Mouse (Mus musculus) liver, embryonic 16.5 days (tissue): ENCODE measurements around the gene BC028528. TPM values are rescaled to one million over a fixed set of nuclear protein-coding genes. Genes with fewer than 3 reads are reported as not detected.
A peak's percentile ranks its signal among the peaks of the same experiment; 100 is the strongest.

Source experiments
- ATAC-seq: fragments of 200-750 bp; cut with Nextera tagmentation; 2 replicates; pipeline ENCODE4 v1.8.0; 2017; ENCODE audit warnings: low read depth, mild to moderate bottlenecking, moderate number of reproducible peaks, moderate library complexity
- H3K27ac ChIP-seq: fragments of 300-500 bp; sonication (generic); 2 replicates; pipeline ENCODE4 v1.5.1; 2014; ENCODE audit warnings: mild to moderate bottlenecking, low read length
- H3K27me3 ChIP-seq: fragments of 300-500 bp; sonication (generic); 2 replicates; pipeline ENCODE4 v1.6.1; 2014; ENCODE audit warnings: low read depth, low read length, mixed read lengths; ENCODE audit not compliant: control insufficient read depth, insufficient read depth
- H3K36me3 ChIP-seq: fragments of 300-500 bp; sonication (generic); 2 replicates; pipeline ENCODE4 v1.6.1; 2014; ENCODE audit warnings: mild to moderate bottlenecking; ENCODE audit not compliant: control insufficient read depth, insufficient read depth
- H3K4me1 ChIP-seq: fragments of 300-500 bp; sonication (generic); 2 replicates; pipeline ENCODE4 v1.6.1; 2014; ENCODE audit warnings: low read depth, low read length, mixed read lengths; ENCODE audit not compliant: control insufficient read depth
- H3K4me2 ChIP-seq: fragments of 300-500 bp; sonication (generic); 2 replicates; pipeline ENCODE4 v1.6.1; 2014; ENCODE audit warnings: low read depth, low read length, mixed read lengths
- H3K4me3 ChIP-seq: fragments of 300-500 bp; sonication (generic); 2 replicates; pipeline ENCODE4 v1.5.1; 2014; ENCODE audit warnings: low read depth, mild to moderate bottlenecking, low read length
- H3K9ac ChIP-seq: fragments of 300-500 bp; sonication (generic); 2 replicates; pipeline ENCODE4 v1.6.1; 2014; ENCODE audit warnings: low read depth, low read length
- H3K9me3 ChIP-seq: fragments of 300-500 bp; sonication (generic); replicated peaks from 2 replicates; pipeline ENCODE4 v1.6.1; 2016; ENCODE audit warnings: low read length; ENCODE audit not compliant: control insufficient read depth
- WGBS: fragments of 180-500 bp; shearing (Covaris S2); extraction: QIAGEN DNeasy Blood & Tissue Kit; methylation state at CpG from one replicate; pipeline ENCODE4 v1.1.7; 2014; ENCODE audit not compliant: insufficient replicate concordance; 5-methylcytosine and 5-hydroxymethylcytosine counted together
- polyA plus RNA-seq: library from polyadenylated mRNA; unstranded; fragments of >200 nt; fragmentation: Nextera tagmentation; extraction: Ambion mirVana; gene quantifications from 2 replicates; pipeline ENCODE4 v1.2.1, GENCODE M21; 2015

The BC028528 gene
- polyA plus RNA-seq, 1 experiment from 2014 or later: 6.8 TPM

DNA sequence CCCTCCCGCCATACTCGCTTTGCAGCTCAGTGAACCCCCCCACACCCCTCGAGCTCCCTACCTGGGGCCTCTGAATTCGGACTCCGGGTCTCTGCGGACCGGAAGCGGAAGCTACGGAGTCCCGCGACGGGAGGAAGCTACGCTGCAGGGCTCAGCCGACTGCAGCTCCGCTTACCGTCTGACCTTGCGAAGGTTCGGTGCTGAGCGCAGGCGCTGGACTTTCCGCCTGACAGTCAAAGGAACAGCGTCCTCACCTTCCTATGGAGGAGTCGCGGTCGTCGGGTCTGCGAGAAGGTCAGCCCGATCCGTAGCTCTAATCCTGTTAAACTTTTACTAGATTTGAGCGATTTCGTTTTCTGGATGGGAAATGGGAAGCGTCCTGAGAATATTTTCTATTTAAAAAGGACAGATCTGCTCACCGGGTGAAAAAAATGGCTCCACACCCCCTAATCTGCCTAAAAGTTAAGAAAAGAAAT, 20.4 kb downstream of the BC028528 start, which contains the start of gene Mrps21:
TSS of gene Mrps21 (minus strand) at position 128 of the 476 bp plus-strand sequence.
- Histone ChIP-seq H3K27ac (peak within 1 kb of the TSS; percentile 88), H3K4me1 (peaks cover 14% of the 10 kb centered on the region), H3K4me3 (peak within 1 kb of the TSS; percentile 75), H3K9ac (peak within 1 kb of the TSS; percentile 83), H3K27me3 (no peaks in the 10 kb centered on the region), H3K4me2 (peak within 1 kb of the TSS; percentile 70), H3K9me3 (no peaks in the 10 kb centered on the region), H3K36me3 (peaks cover 7% of the 10 kb centered on the region)
- peak; percentile 97 for ATAC-seq
- WGBS: under 1% methylated on average over 33 of the region's 33 CpGs

DNA sequence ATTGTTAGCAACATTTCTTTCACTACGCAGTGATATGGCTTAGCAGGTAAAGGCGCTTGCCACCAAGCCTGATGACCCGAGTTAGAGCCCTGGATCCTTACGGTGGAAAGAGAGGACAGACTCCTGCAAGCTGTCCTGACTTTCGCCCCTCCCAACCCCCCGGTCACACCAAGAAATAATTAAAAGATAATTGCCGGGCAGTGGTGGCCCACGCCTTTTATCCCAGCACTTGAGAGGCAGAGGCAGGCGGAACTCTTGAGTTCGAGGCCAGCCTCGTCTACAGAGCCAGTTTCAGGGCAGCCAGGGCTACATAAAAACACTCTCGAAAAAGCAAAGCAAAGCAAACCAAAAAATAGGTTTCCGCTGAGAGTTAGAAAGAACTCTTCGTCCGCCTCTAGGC, 20.8 kb downstream of the BC028528 start:
- 4% methylated on average over 15 of the region's 15 CpGs for WGBS
- ATAC-seq: peak; percentile 25; the same call in 1 of the 2 replicates

GRCm38 (mm10) chr3:95867408-95867807, 24.4 kb downstream of the BC028528 start:
- Histone ChIP-seq H3K9ac (no peak overlapping the region), H3K27ac (no peak overlapping the region), H3K36me3 (peaks cover 11% of the 10 kb centered on the region), H3K27me3 (no peaks in the 10 kb centered on the region), H3K4me1 (peaks cover 10% of the 10 kb centered on the region), H3K9me3 (no peaks in the 10 kb centered on the region), H3K4me3 (no peak overlapping the region), H3K4me2 (no peak overlapping the region)
- WGBS: 86% methylated on average over 2 of the region's 2 CpGs
- ATAC-seq: no peak

More for the DNA sequence above, 20.8 kb downstream of the BC028528 start:
- Histone ChIP-seq H3K27me3 (no peaks in the 10 kb centered on the region), H3K4me1 (peaks cover 14% of the 10 kb centered on the region), H3K36me3 (peaks cover 7% of the 10 kb centered on the region), H3K4me3 (peak overlapping the region; percentile 75), H3K9me3 (no peaks in the 10 kb centered on the region), H3K27ac (peak overlapping the region; percentile 88), H3K4me2 (peak overlapping the region; percentile 70), H3K9ac (peak overlapping the region; percentile 83)

DNA sequence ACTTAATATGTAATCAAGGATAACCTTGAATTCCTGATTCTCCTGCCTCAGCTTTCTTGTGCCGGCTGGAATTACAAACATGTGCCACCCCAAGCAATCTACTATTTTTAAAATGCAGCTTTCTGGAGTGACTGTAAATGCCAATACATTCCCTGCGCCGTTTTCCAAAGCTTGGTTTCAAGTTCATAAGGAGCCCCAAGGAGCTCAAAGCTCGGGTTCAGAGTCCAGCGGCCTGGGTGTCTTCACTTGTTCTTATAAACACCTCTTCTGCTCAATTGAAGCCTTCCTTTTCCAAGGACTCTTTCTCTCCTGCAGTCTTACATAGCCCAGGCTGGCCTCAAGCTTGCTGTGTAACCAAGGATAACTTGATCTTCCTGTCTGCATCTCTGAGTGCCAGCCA, 25.7 kb downstream of the BC028528 start:
- no peak for ATAC-seq
- Histone ChIP-seq H3K36me3 (peaks cover 11% of the 10 kb centered on the region), H3K9me3 (no peaks in the 10 kb centered on the region), H3K27ac (no peak overlapping the region), H3K4me1 (peaks cover 5% of the 10 kb centered on the region), H3K4me2 (no peak overlapping the region), H3K9ac (no peak overlapping the region), H3K4me3 (no peak overlapping the region), H3K27me3 (no peaks in the 10 kb centered on the region)
- 84% methylated on average over 5 of the region's 5 CpGs for WGBS

DNA sequence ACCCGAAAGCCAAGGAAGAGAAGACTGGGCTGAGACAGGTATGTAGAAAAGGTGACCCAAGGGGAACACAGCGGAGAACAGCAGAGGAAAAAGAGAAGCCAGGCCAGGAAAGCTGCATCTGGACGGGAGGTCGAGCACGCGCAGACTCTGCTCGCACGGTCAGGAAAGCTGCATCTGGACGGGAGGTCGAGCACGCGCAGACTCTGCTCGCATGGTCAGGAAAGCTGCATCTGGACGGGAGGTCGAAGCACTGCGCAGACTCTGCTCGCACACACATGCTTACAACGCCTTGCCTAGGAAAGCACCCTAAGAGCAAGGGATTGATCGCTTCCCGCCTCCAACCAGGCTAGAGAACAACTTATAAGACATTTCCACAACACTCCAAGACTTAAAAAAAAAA, 26.2 kb downstream of the BC028528 start:
- H3K27me3 ChIP-seq: no peaks in the 10 kb centered on the region
- no peak overlapping the region for H3K9ac ChIP-seq
- no peak overlapping the region for H3K27ac ChIP-seq
- H3K4me1 ChIP-seq: peaks cover 4% of the 10 kb centered on the region
- WGBS: 88% methylated on average over 20 of the region's 20 CpGs
- no peaks in the 10 kb centered on the region for H3K9me3 ChIP-seq
- H3K4me3 ChIP-seq: no peak overlapping the region
- H3K4me2 ChIP-seq: no peak overlapping the region
- H3K36me3 ChIP-seq: peaks cover 11% of the 10 kb centered on the region
- ATAC-seq: no peak

DNA sequence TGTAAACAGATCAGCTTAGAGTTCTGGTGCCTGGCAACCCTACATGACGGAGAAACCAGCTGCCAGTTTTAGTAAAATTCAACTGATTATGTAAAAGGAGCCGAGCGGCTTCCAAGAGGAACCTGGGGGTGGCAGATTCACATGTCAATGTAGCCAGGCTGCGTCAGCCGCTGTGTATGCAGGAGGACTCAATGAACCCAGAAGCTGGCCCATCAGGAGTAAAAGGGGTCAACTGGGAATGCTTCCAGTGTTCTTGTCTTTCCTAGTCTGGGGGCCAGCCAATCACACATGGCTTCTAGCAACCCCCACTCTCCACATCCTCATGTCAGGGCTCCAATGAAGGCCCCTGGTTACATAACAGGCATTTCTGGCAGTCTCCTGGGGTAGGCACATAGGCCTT, 26.8 kb downstream of the BC028528 start:
- no peak overlapping the region for H3K27ac ChIP-seq
- no peak for ATAC-seq
- no peaks in the 10 kb centered on the region for H3K9me3 ChIP-seq
- peaks cover 11% of the 10 kb centered on the region for H3K36me3 ChIP-seq
- no peaks in the 10 kb centered on the region for H3K4me1 ChIP-seq
- WGBS: 79% methylated on average over 5 of the region's 5 CpGs
- H3K9ac ChIP-seq: no peak overlapping the region
- no peaks in the 10 kb centered on the region for H3K27me3 ChIP-seq
- H3K4me3 ChIP-seq: no peak overlapping the region
- no peak overlapping the region for H3K4me2 ChIP-seq

- Histone ChIP-seq H3K4me3 (no peak overlapping the region), H3K27me3 (no peaks in the 10 kb centered on the region), H3K36me3 (peaks cover 5% of the 10 kb centered on the region), H3K4me1 (no peaks in the 10 kb centered on the region), H3K9ac (no peak overlapping the region), H3K4me2 (no peak overlapping the region), H3K27ac (no peak overlapping the region), H3K9me3 (no peaks in the 10 kb centered on the region)
- no peak for ATAC-seq
- 59% methylated on average over 7 of the region's 7 CpGs for WGBS
Observed at GRCm38 (mm10) chr3:95863578-95863977, 28.2 kb downstream of the BC028528 start.

- Histone ChIP-seq H3K36me3 (peaks cover 4% of the 10 kb centered on the region), H3K9me3 (no peaks in the 10 kb centered on the region), H3K4me1 (no peaks in the 10 kb centered on the region), H3K27ac (no peak overlapping the region), H3K27me3 (no peaks in the 10 kb centered on the region), H3K4me2 (no peak overlapping the region), H3K4me3 (no peak overlapping the region), H3K9ac (no peak overlapping the region)
- WGBS: 37% methylated on average over 2 of the region's 2 CpGs
- ATAC-seq: peak; percentile 74; the same call in 1 of the 2 replicates
Observed at GRCm38 (mm10) chr3:95861796-95862195, 30.0 kb downstream of the BC028528 start.

DNA sequence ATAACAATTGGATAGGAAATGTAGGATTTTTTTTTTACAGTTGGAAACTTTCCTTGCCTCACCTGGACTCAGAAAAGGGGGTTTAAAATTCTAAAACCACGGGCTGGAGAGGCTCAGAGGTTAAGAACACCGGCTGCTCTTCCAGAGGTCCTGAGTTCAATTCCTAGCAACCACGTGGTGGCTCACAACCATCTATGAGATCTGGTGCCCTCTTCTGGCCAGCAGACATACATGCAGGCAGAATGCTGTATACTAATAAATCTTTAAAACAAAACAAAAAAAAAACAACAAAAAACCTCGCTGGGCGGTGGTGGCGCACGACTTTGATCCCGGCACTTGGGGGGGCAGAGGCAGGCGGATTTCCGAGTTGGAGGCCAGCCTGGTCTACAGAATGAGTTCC, 30.6 kb downstream of the BC028528 start:
- Histone ChIP-seq H3K27me3 (no peaks in the 10 kb centered on the region), H3K4me3 (no peak overlapping the region), H3K4me2 (no peak overlapping the region), H3K4me1 (peaks cover 3% of the 10 kb centered on the region), H3K27ac (no peak overlapping the region), H3K9me3 (no peaks in the 10 kb centered on the region), H3K9ac (no peak overlapping the region), H3K36me3 (peaks cover 4% of the 10 kb centered on the region)
- 62% methylated on average over 10 of the region's 10 CpGs for WGBS
- ATAC-seq: no peak
